Mouse (Mus musculus): ENCODE results near the gene Alg14. TPM values are rescaled to one million over a fixed set of nuclear protein-coding genes. Genes with fewer than 3 reads are reported as not detected.

Gene Alg14
- total RNA-seq, 1 experiment from 2014 or later, result 24.4 TPM

- no peak for ATAC-seq (replicated peaks in 1 of 2; ENCODE audit: insufficient read depth in 1 of 2, low FRiP score in 2 of 2, low TSS enrichment in 1 of 2, low read depth in 1 of 2, poor library complexity in 2 of 2, severe bottlenecking in 2 of 2)
Measured at GRCm38 (mm10) chr3:121267283-121267682, 24.3 kb upstream of the Alg14 start.

- ATAC-seq (replicated peaks in 1 of 2; ENCODE audit: insufficient read depth in 1 of 2, low FRiP score in 2 of 2, low TSS enrichment in 1 of 2, low read depth in 1 of 2, poor library complexity in 2 of 2, severe bottlenecking in 2 of 2), result no peak
Measured at GRCm38 (mm10) chr3:121272577-121272976, 19.0 kb upstream of the Alg14 start.

- ATAC-seq (replicated peaks in 1 of 2; ENCODE audit: insufficient read depth in 1 of 2, low FRiP score in 2 of 2, low TSS enrichment in 1 of 2, low read depth in 1 of 2, poor library complexity in 2 of 2, severe bottlenecking in 2 of 2), result no peak
Measured at GRCm38 (mm10) chr3:121274010-121274409, 17.6 kb upstream of the Alg14 start.

- no peak for ATAC-seq (replicated peaks in 1 of 2; ENCODE audit: insufficient read depth in 1 of 2, low FRiP score in 2 of 2, low TSS enrichment in 1 of 2, low read depth in 1 of 2, poor library complexity in 2 of 2, severe bottlenecking in 2 of 2)
Measured at GRCm38 (mm10) chr3:121277009-121277408, 14.6 kb upstream of the Alg14 start.

- ATAC-seq (replicated peaks in 1 of 2; ENCODE audit: insufficient read depth in 1 of 2, low FRiP score in 2 of 2, low TSS enrichment in 1 of 2, low read depth in 1 of 2, poor library complexity in 2 of 2, severe bottlenecking in 2 of 2), result no peak
Measured at GRCm38 (mm10) chr3:121277557-121277956, 14.0 kb upstream of the Alg14 start.

GRCm38 (mm10) chr3:121279679-121280078, 11.9 kb upstream of the Alg14 start:
- no peak for ATAC-seq (replicated peaks in 1 of 2; ENCODE audit: insufficient read depth in 1 of 2, low FRiP score in 2 of 2, low TSS enrichment in 1 of 2, low read depth in 1 of 2, poor library complexity in 2 of 2, severe bottlenecking in 2 of 2)

GRCm38 (mm10) chr3:121282998-121283397, 8.6 kb upstream of the Alg14 start, which contains the start of gene Tmem56:
Gene Tmem56 (minus strand): TSS chr3:121283098.
- ATAC-seq (replicated peaks in 1 of 2; ENCODE audit: insufficient read depth in 1 of 2, low FRiP score in 2 of 2, low TSS enrichment in 1 of 2, low read depth in 1 of 2, poor library complexity in 2 of 2, severe bottlenecking in 2 of 2), result no peak

GRCm38 (mm10) chr3:121285219-121285618, 6.4 kb upstream of the Alg14 start:
- ATAC-seq (replicated peaks in 1 of 2; ENCODE audit: insufficient read depth in 1 of 2, low FRiP score in 2 of 2, low TSS enrichment in 1 of 2, low read depth in 1 of 2, poor library complexity in 2 of 2, severe bottlenecking in 2 of 2), result no peak

- no peak for ATAC-seq (replicated peaks in 1 of 2; ENCODE audit: insufficient read depth in 1 of 2, low FRiP score in 2 of 2, low TSS enrichment in 1 of 2, low read depth in 1 of 2, poor library complexity in 2 of 2, severe bottlenecking in 2 of 2)
Measured at GRCm38 (mm10) chr3:121287151-121287550, 4.4 kb upstream of the Alg14 start.

- ATAC-seq (replicated peaks in 1 of 2; ENCODE audit: insufficient read depth in 1 of 2, low FRiP score in 2 of 2, low TSS enrichment in 1 of 2, low read depth in 1 of 2, poor library complexity in 2 of 2, severe bottlenecking in 2 of 2), result no peak
Measured at GRCm38 (mm10) chr3:121290681-121291080, 892 bp upstream of the Alg14 start.

GRCm38 (mm10) chr3:121291225-121291559, 381 bp upstream of the Alg14 start:
- no peak; a peak in 1 of 4 replicates for ATAC-seq (replicated peaks in 1 of 2; ENCODE audit: insufficient read depth in 1 of 2, low FRiP score in 2 of 2, low TSS enrichment in 1 of 2, low read depth in 1 of 2, poor library complexity in 2 of 2, severe bottlenecking in 2 of 2)

GRCm38 (mm10) chr3:121294200-121294599, 2.6 kb downstream of the Alg14 start:
- ATAC-seq (replicated peaks in 1 of 2; ENCODE audit: insufficient read depth in 1 of 2, low FRiP score in 2 of 2, low TSS enrichment in 1 of 2, low read depth in 1 of 2, poor library complexity in 2 of 2, severe bottlenecking in 2 of 2), result no peak

- peak; percentile 56 to 65; a peak in 2 of 4 replicates for ATAC-seq (replicated peaks in 1 of 2; ENCODE audit: insufficient read depth in 1 of 2, low FRiP score in 2 of 2, low TSS enrichment in 1 of 2, low read depth in 1 of 2, poor library complexity in 2 of 2, severe bottlenecking in 2 of 2)
Measured at GRCm38 (mm10) chr3:121306641-121307040, 15.1 kb downstream of the Alg14 start.

GRCm38 (mm10) chr3:121307532-121308234, 16.1 kb downstream of the Alg14 start:
- peak; percentile 65 to 89 for ATAC-seq (replicated peaks in 1 of 2; ENCODE audit: insufficient read depth in 1 of 2, low FRiP score in 2 of 2, low TSS enrichment in 1 of 2, low read depth in 1 of 2, poor library complexity in 2 of 2, severe bottlenecking in 2 of 2)

GRCm38 (mm10) chr3:121308935-121309334, 17.4 kb downstream of the Alg14 start:
- no peak for ATAC-seq (replicated peaks in 1 of 2; ENCODE audit: insufficient read depth in 1 of 2, low FRiP score in 2 of 2, low TSS enrichment in 1 of 2, low read depth in 1 of 2, poor library complexity in 2 of 2, severe bottlenecking in 2 of 2)

GRCm38 (mm10) chr3:121309429-121309828, 17.9 kb downstream of the Alg14 start:
- ATAC-seq (replicated peaks in 1 of 2; ENCODE audit: insufficient read depth in 1 of 2, low FRiP score in 2 of 2, low TSS enrichment in 1 of 2, low read depth in 1 of 2, poor library complexity in 2 of 2, severe bottlenecking in 2 of 2), result no peak

- ATAC-seq (replicated peaks in 1 of 2; ENCODE audit: insufficient read depth in 1 of 2, low FRiP score in 2 of 2, low TSS enrichment in 1 of 2, low read depth in 1 of 2, poor library complexity in 2 of 2, severe bottlenecking in 2 of 2), result no peak
Measured at GRCm38 (mm10) chr3:121309896-121310714, 18.5 kb downstream of the Alg14 start.

GRCm38 (mm10) chr3:121312426-121312825, 20.9 kb downstream of the Alg14 start:
- ATAC-seq (replicated peaks in 1 of 2; ENCODE audit: insufficient read depth in 1 of 2, low FRiP score in 2 of 2, low TSS enrichment in 1 of 2, low read depth in 1 of 2, poor library complexity in 2 of 2, severe bottlenecking in 2 of 2), result no peak
